Mouse (Mus musculus): Measurements from ENCODE around the gene Ccdc137.
A peak's percentile ranks its signal among the peaks of the same experiment; 100 is the strongest.

The Ccdc137 gene

DNA sequence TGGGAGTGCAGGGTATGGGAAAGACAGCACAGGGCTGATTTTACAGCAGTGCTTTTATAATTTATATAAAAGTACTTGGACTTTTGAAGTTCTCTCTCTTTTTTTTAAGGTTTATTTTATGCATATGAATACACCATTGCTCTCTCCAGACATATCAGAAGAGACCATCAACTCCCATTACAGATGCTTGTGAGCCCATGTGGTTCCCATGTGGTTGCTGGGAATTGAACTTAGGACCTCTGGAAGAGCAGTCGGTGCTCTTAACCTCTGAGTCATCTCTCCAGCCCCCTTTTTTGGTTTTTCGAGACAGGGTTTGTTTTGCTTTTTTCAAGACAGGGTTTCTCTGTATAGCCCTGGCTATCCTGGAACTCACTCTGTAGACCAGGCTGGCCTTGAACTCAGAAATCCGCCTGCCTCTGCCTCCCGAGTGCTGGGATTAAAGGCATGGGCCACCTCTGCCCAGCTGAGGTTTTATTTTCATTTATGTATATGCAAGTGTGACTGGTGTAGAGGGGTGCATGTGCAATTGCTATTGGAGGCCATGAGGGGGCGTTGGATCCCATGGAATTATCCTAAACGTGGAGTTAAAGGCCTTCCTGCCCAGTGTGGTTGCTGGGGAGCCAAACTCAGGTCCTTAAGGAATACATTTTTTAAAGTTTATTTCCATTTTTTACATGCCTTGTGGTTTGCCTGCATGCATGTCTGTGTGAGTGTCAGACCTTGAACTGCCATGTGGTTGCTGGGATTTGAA, 1.1 kb downstream of the Ccdc137 start:
- DNase-seq (ENCODE audit: low spot score in 2 of 2) = no peak

DNA sequence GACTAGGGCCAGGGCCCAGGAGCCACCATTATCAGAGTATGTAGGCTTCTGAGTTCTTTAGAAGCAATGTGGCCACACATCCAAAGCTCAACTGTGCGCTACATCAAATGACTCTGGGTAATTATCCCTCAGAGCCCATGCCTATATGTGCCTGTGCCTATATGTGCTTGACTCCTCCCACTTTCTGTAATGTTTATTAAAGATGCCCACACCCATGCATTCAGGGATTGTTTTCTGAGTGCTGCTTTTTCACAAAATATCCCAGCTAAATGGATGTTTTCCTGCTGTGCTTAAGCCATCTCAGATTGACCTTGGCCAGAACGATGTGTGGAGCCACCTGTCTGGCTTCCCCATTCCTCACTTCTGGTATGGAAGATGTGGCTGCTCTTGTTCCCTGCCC, 5.6 kb downstream of the Ccdc137 start:
- DNase-seq (ENCODE audit: low spot score in 2 of 2) = no peak

GRCm38 (mm10) chr11:120464365-120464764, 6.5 kb downstream of the Ccdc137 start:
- DNase-seq (ENCODE audit: low spot score in 2 of 2) = no peak

- no peak for DNase-seq (ENCODE audit: low spot score in 2 of 2)
Measured at GRCm38 (mm10) chr11:120465521-120465920, 7.6 kb downstream of the Ccdc137 start.

- DNase-seq (ENCODE audit: low spot score in 2 of 2) = peak; percentile 95 to 96
Measured at GRCm38 (mm10) chr11:120467051-120467735, 9.3 kb downstream of the Ccdc137 start, which contains the start of gene Arl16. Arl16 (minus strand) TSS chr11:120467607.

- DNase-seq (ENCODE audit: low spot score in 2 of 2) = no peak
Measured at GRCm38 (mm10) chr11:120467736-120468092, 9.8 kb downstream of the Ccdc137 start.

- DNase-seq (ENCODE audit: low spot score in 2 of 2) = no peak
Measured at GRCm38 (mm10) chr11:120472052-120472451, 14.1 kb downstream of the Ccdc137 start.

DNA sequence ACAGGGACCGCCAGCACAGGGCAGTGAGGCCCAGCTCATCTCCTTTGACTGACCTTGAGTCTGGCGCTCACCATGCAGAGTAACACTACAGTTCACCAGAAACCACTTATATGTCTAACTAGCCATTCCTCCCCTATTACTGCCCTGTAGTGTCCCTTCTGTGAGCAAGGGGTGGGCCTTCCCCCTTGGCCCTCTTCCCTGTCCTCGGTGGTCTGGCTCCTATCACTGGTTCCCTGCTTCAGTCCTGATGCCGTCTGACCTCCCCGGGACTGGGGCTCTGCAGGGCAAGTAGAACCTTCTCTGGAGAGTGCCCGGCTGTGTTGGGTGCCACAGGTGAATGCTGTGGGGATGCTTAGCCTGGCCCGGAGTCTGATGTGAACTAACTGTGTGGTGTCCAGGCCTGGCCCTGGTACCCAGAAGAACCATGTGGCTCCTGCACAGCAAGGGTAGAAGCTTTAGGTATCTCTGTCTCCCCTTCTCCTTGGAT, 25.6 kb downstream of the Ccdc137 start:
- no peak for DNase-seq (ENCODE audit: low spot score in 2 of 2)

GRCm38 (mm10) chr11:120484265-120484981, 26.5 kb downstream of the Ccdc137 start, which contains the start of gene Mrpl12:
Mrpl12 (plus strand) TSS chr11:120484613.
- peak; percentile 91 to 93 for DNase-seq (ENCODE audit: low spot score in 2 of 2)

DNA sequence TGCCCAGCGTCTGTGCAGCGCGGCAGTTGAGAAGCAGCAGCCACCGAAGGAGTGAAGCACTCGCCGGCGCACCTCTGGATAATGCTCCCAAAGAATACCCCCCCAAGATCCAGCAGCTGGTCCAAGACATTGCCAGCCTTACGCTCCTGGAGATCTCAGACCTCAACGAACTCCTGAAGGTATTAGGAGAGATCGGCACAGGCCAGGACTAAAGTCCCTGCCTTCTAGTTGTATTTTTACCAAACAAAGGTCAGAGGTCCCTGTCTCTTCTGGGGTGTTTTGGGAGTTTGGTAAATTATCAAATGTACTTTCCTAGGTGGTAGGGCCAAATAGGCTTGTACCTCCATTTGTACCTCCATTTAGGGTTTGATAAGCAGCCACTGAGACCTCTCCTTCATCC, 27.3 kb downstream of the Ccdc137 start:
- DNase-seq (ENCODE audit: low spot score in 2 of 2) = no peak

DNA sequence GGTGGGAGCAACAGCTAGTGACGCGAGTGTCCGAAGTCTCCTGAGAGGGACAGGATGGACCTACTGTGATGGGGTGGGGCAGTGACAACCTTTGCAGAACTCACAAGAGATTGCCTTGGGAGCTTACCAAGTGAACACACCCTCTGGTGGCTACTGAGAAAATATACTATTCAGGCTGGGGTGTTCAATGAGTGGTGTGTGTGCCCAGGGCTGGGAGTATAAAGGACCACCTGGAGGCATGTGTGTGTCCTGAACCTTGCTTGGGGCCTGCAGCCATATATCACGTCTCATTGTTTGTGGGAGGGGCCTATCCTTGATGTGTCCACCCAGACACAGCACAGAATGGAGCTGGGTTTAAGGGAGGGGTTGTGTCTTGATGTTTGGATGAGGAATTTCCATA, 30.6 kb downstream of the Ccdc137 start:
- DNase-seq (ENCODE audit: low spot score in 2 of 2) = no peak

GRCm38 (mm10) chr11:120489054-120489761, 31.3 kb downstream of the Ccdc137 start:
- peak; percentile 62 to 71 for DNase-seq (ENCODE audit: low spot score in 2 of 2)

- no peak for DNase-seq (ENCODE audit: low spot score in 2 of 2)
Measured at GRCm38 (mm10) chr11:120490291-120491046, 32.6 kb downstream of the Ccdc137 start.

- peak; percentile 86 to 87 for DNase-seq (ENCODE audit: low spot score in 2 of 2)
Measured at GRCm38 (mm10) chr11:120491317-120492023, 33.6 kb downstream of the Ccdc137 start, which contains the start of gene Slc25a10. Slc25a10 (plus strand) TSS chr11:120491840.

DNA sequence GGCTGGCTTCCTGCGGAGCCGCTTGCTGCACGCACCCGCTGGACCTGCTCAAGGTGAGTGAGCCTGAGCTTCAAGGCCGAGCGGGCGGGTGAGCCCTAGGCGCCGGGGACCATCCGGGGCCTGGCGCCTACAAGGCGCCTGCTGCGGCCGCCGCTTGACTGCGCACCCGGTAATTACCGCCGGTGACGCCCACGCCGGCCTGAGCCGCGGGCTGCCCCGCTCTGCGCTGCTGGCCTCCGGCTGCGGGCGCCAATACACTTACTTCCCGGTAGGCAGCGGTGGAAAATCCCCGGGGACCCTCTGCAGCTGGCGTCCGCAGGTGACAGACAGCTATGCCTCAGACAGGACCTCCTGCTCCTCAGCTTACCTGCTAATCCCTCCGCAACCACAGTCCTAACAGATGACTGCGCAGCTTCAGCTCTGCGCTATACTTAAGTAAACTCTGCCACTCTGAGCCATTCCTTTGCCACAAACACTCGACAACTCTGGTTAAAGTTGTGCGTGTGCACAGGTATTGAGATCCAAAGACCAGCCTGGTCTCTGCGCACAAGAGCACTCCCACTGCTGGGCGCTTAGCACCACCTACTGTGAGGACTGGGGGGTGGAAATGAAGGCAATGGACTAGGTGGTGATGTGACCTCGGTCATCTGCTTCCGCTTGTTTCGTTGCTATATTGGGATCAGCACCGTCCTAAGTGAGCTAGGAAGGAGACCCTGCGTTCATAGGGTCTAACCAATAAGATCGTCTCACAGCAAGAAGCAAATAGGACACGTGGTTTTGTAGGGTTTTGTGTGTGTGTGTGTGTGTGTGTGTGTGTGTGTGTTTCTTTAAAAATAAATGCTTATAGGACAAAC, 34.3 kb downstream of the Ccdc137 start:
- peak; percentile 30 to 43 for DNase-seq (ENCODE audit: low spot score in 2 of 2)

GRCm38 (mm10) chr11:120492878-120493203, 34.9 kb downstream of the Ccdc137 start:
- no peak for DNase-seq (ENCODE audit: low spot score in 2 of 2)

- DNase-seq (ENCODE audit: low spot score in 2 of 2) = no peak
Measured at GRCm38 (mm10) chr11:120493351-120493750, 35.4 kb downstream of the Ccdc137 start.

GRCm38 (mm10) chr11:120493911-120494310, 36.0 kb downstream of the Ccdc137 start:
- no peak for DNase-seq (ENCODE audit: low spot score in 2 of 2)

- DNase-seq (ENCODE audit: low spot score in 2 of 2) = no peak
Measured at GRCm38 (mm10) chr11:120497436-120497835, 39.5 kb downstream of the Ccdc137 start.

Measured in right cerebral cortex, adult 2 months (tissue).